Mouse (Mus musculus) E14TG2a.4 (cell line): ENCODE data around the gene Hcn3.

Experiments
- CTCF ChIP-seq: conservative IDR thresholded peaks from 2 replicates; pipeline ENCODE4 v1.5.1; 2014; ENCODE audit warnings: low read length
- NANOG ChIP-seq: IDR thresholded peaks from 2 replicates; pipeline ENCODE4 v1.6.1; 2014; ENCODE audit warnings: borderline replicate concordance, low read length, mixed read lengths
- POU5F1 ChIP-seq: IDR thresholded peaks from 2 replicates; pipeline ENCODE4 v1.6.1; 2014; ENCODE audit warnings: low read length, borderline replicate concordance

DNA sequence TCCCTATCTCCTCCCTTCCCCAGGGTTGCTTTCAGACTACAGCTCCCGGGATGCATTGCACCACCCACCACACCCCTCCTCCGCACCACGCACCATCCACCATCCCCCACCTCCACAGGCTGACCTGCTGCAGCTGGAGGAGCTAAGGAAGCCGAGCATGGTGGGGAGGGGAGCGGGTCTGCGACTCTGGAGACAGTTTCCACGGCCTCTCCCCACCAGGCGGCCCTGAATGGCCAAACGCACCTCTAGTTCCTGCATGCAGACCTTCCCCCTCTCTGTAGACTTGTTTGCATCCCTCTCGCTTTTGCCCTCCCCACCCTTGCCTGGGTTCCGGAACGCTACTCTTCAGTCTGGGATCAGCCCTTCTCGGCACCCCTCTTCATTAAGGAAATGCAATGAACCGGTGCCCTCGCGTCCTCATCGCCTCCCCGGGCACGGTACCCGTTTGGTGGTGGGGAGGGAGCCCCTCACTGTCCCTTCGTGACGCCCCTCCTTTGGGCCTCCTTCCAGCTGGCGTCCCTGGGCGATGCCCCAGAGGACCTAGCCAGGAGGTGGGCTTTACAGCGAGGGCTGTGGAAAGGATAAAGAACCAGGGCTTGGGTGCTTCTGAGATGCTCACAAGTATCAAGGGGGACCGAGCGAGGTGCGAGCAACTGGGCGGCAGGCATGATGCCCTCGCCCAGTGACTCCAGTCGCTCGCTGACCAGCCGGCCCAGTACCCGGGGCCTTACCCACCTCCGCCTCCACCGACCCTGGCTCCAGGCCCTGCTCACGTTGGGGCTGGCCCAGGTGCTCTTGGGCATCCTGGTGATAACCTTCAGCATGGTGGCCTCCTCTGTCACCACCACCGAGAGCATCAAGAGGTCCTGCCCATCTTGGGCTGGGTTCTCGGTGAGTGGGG lies 23.3 kb upstream of the Hcn3 start, which contains the start of gene Fam189b:
- TF ChIP-seq CTCF (no peak), NANOG (no peak), POU5F1 (no peak)
